Mouse (Mus musculus): ENCODE results near the gene Rars. TPM values are rescaled to one million over a fixed set of nuclear protein-coding genes. Genes with fewer than 3 reads are reported as not detected.

Rars gene
- total RNA-seq, 2 experiments from 2014 or later: 39.3 to 42.6 TPM

GRCm38 (mm10) chr11:35775606-35776005, 58.7 kb downstream of the Rars start:
- no peak for DNase-seq
- intact Hi-C loops (cut with DNase I): no loop called here

GRCm38 (mm10) chr11:35770741-35771504, 63.4 kb downstream of the Rars start:
- intact Hi-C loops (cut with DNase I): loop anchor here (5.0 kb wide), 1 partner anchor 61 kb away; the partner anchor contains the start of gene Rars
- no peak for DNase-seq

GRCm38 (mm10) chr11:35769746-35770437, 64.4 kb downstream of the Rars start:
- intact Hi-C loops (cut with DNase I): loop anchor here (5.0 kb wide), 1 partner anchor 62 kb away; the partner anchor contains the start of gene Rars
- peak in 1 of 2 experiments; percentile 65 for DNase-seq

DNA sequence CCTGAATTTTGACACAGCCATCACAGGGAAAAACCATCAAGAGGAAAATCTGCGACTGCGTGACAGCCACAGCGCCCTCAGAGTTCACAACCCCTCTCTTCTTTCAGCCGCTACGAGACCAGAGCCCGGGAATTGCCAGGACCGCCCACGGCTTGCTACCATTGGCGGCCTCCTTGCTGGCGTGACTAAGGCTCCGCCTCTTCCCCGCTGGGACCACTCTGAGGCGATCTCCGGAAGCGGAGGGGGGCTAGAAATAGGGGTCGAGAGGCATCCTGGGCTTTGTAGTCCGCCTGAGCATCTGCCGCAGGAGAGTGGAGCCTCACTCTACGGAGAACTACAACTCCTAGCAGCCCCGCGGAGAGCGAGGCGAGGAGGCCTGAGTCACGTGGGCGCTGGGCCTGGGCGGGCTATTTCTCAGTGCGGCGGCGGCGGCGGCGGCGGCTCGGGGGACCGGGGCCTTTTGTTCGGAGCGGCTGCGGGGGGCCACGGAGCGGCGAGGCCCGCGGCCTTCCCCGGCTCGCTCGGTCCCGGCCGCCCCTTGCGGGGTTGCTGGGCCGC, 65.0 kb downstream of the Rars start, which contains the start of gene Pank3:
Gene Pank3, plus strand, starts transcription at position 297 of the 558 bp plus-strand sequence.
- intact Hi-C loops (cut with DNase I): no loop called here

GRCm38 (mm10) chr11:35766845-35767244, 67.5 kb downstream of the Rars start:
- DNase-seq: no peak
- intact Hi-C loops (cut with DNase I): no loop called here

More for the DNA sequence above, 65.0 kb downstream of the Rars start, which contains the start of gene Pank3:
- DNase-seq: peak; percentile 92 to 96

DNA sequence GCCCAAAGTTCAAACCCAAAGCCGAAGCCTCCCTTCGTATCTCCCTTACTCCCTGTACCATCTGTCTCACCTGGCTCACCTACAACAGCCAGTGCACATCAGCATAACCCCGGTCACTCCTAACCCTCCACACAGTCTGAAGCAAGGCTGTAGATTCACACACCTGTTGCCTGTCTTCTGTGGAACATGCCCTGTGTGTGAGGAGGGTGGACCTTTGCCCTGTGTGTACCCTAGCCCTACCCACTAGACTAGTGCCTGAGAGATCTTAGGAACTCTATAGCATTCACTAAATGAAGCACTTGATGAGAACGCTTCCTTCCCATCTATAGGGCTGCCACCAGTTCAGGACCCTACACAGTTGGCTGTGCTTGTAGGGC, 73.7 kb downstream of the Rars start:
- intact Hi-C loops (cut with DNase I): no loop called here
- no peak for DNase-seq

- intact Hi-C loops (cut with DNase I): no loop called here
- DNase-seq: no peak
Observed at GRCm38 (mm10) chr11:35760001-35760626, 74.2 kb downstream of the Rars start.

Small RNAs within 50 kb of the gene (microRNA-seq; reads per million reads assigned to microRNA genes)
- 1.8 to 3.0 reads per million in 2 experiments for gene Mir103-1

Other genes starting within 250 kb of the Rars start
- 10 to 100 TPM; 17.1 to 19.0 TPM for gene Pank3, start 65.0 kb downstream of the Rars start, total RNA-seq (2021)
- gene Fbll1, start 35.6 kb downstream of the Rars start, total RNA-seq (2021): not detected
- under 1 TPM in 1 of 2 experiments, not detected in 1; 0.31 TPM for gene Wwc1, start 146.0 kb upstream of the Rars start, total RNA-seq (2021)